Mouse (Mus musculus) splenic B cell, adult 2 months (primary cell): ENCODE results near the gene Lrrc28.
A peak's percentile ranks its signal among the peaks of the same experiment; 100 is the strongest.

ENCODE experiments used
- DNase-seq: peaks from one replicate; pipeline ENCODE4 v3.0.0-alpha.2; 2011; ENCODE audit warnings: low read depth, low spot score
- H3K27me3 ChIP-seq: 2 replicates; pipeline ENCODE4 v1.6.1; 2012; ENCODE audit warnings: mild to moderate bottlenecking, low read length, moderate library complexity, mixed read lengths; ENCODE audit not compliant: control insufficient read depth, poor library complexity, insufficient read depth, severe bottlenecking
- H3K36me3 ChIP-seq: 2 replicates; pipeline ENCODE4 v1.6.1; 2012; ENCODE audit warnings: mild to moderate bottlenecking, low read length, moderate library complexity, mixed read lengths; ENCODE audit not compliant: control insufficient read depth, poor library complexity, insufficient read depth, severe bottlenecking

Lrrc28 gene

GRCm38 (mm10) chr7:67662424-67662823 lies 17.4 kb upstream of the Lrrc28 start:
- no peaks in the 10 kb centered on the region for H3K36me3 ChIP-seq
- DNase-seq, result no peak
- no peaks in the 10 kb centered on the region for H3K27me3 ChIP-seq

- no peaks in the 10 kb centered on the region for H3K27me3 ChIP-seq
- H3K36me3 ChIP-seq, result no peaks in the 10 kb centered on the region
- no peak for DNase-seq
Measured at GRCm38 (mm10) chr7:67658110-67658509, 13.0 kb upstream of the Lrrc28 start.

GRCm38 (mm10) chr7:67655186-67655585 lies 10.1 kb upstream of the Lrrc28 start:
- Histone ChIP-seq H3K27me3 (no peaks in the 10 kb centered on the region), H3K36me3 (no peaks in the 10 kb centered on the region)
- DNase-seq, result no peak

GRCm38 (mm10) chr7:67654668-67655067 lies 9.6 kb upstream of the Lrrc28 start:
- no peak for DNase-seq
- H3K27me3 ChIP-seq, result no peaks in the 10 kb centered on the region
- H3K36me3 ChIP-seq, result no peaks in the 10 kb centered on the region

GRCm38 (mm10) chr7:67652211-67652610 lies 7.1 kb upstream of the Lrrc28 start:
- Histone ChIP-seq H3K36me3 (no peaks in the 10 kb centered on the region), H3K27me3 (no peaks in the 10 kb centered on the region)
- no peak for DNase-seq

- DNase-seq, result no peak
- Histone ChIP-seq H3K36me3 (no peaks in the 10 kb centered on the region), H3K27me3 (no peaks in the 10 kb centered on the region)
Measured at GRCm38 (mm10) chr7:67648376-67648775, 3.3 kb upstream of the Lrrc28 start.

- H3K36me3 ChIP-seq, result no peaks in the 10 kb centered on the region
- DNase-seq, result no peak
- H3K27me3 ChIP-seq, result no peaks in the 10 kb centered on the region
Measured at GRCm38 (mm10) chr7:67647277-67647676, 2.2 kb upstream of the Lrrc28 start, which contains the start of gene Ttc23. TSS of gene Ttc23 (plus strand) at chr7:67647410.

- no peak for DNase-seq
- H3K36me3 ChIP-seq, result no peaks in the 10 kb centered on the region
- no peaks in the 10 kb centered on the region for H3K27me3 ChIP-seq
Measured at GRCm38 (mm10) chr7:67646131-67646530, 1.1 kb upstream of the Lrrc28 start.

- DNase-seq, result no peak
- Histone ChIP-seq H3K27me3 (no peaks in the 10 kb centered on the region), H3K36me3 (0 out of 2 replicates have a peak, but pooled peaks cover 2% of the 10 kb centered on the region)
Measured at GRCm38 (mm10) chr7:67645681-67646014, 580 bp upstream of the Lrrc28 start.

- Histone ChIP-seq H3K27me3 (no peaks in the 10 kb centered on the region), H3K36me3 (0 out of 2 replicates have a peak, but pooled peaks cover 3% of the 10 kb centered on the region)
- peak; percentile 3 for DNase-seq
Measured at GRCm38 (mm10) chr7:67644291-67644690, 777 bp downstream of the Lrrc28 start.

GRCm38 (mm10) chr7:67642955-67643354 lies 2.1 kb downstream of the Lrrc28 start:
- DNase-seq, result no peak
- H3K27me3 ChIP-seq, result no peaks in the 10 kb centered on the region
- H3K36me3 ChIP-seq, result peaks cover 8% of the 10 kb centered on the region; the same call in 1 of the 2 replicates

GRCm38 (mm10) chr7:67639006-67639405 lies 6.1 kb downstream of the Lrrc28 start:
- no peak for DNase-seq
- Histone ChIP-seq H3K27me3 (no peaks in the 10 kb centered on the region), H3K36me3 (peaks cover 8% of the 10 kb centered on the region; the same call in 1 of the 2 replicates)

GRCm38 (mm10) chr7:67636161-67636560 lies 8.9 kb downstream of the Lrrc28 start:
- no peaks in the 10 kb centered on the region for H3K27me3 ChIP-seq
- no peak for DNase-seq
- H3K36me3 ChIP-seq, result peaks cover 8% of the 10 kb centered on the region; the same call in 1 of the 2 replicates

GRCm38 (mm10) chr7:67634210-67634609 lies 10.9 kb downstream of the Lrrc28 start:
- peaks cover 5% of the 10 kb centered on the region; the same call in 1 of the 2 replicates for H3K36me3 ChIP-seq
- no peak for DNase-seq
- no peaks in the 10 kb centered on the region for H3K27me3 ChIP-seq

- no peaks in the 10 kb centered on the region for H3K27me3 ChIP-seq
- peak; percentile 44 for DNase-seq
- no peaks in the 10 kb centered on the region for H3K36me3 ChIP-seq
Measured at GRCm38 (mm10) chr7:67632380-67632779, 12.7 kb downstream of the Lrrc28 start.

- DNase-seq, result peak; percentile 88
- H3K36me3 ChIP-seq, result no peaks in the 10 kb centered on the region
- no peaks in the 10 kb centered on the region for H3K27me3 ChIP-seq
Measured at GRCm38 (mm10) chr7:67630817-67631216, 14.3 kb downstream of the Lrrc28 start.
